Comparison of ENCODE assay signal across 22 mouse cellular contexts in the genomic region with DNA sequence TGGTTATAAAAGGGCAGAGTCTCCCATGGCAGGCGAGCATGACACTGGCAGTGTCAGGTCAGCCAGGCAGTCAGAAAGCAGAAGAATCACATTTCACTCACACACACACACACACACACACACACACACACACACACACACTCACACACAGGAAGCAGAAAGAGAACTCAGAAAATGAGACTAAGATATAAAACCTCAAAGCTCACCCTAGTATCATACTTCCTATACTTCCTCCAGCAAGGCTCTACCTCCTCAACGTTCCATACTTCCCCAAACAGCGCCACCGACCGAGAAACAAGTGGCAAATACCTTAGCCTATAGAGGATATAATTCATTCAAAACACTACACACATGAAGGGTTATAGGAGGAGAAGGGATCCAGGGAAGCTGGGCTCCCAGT. TPM values are rescaled to one million over a fixed set of nuclear protein-coding genes. Genes with fewer than 3 reads are reported as not detected.
DNase-seq lines count a peak whose midpoint lies in the region; ATAC-seq and TF ChIP-seq lines count a peak whose summit lies in the region.
"Had no signal": no experiment of that assay in that cellular context is flagged by ENCODE, and none has a peak within 500 bp of the region (broad histone marks: within the 10 kb centered on the region; RNA-seq: fewer than 3 reads in every experiment).

No protein-coding gene starts in this region.

- ATAC-seq in kidney, embryonic 16.5 days (ENCODE audit: low FRiP score, low TSS enrichment), result no peak
- peak; percentile 52 to 58; a peak in 3 of 4 replicates for ATAC-seq in hematopoietic stem cell, adult 5-6 weeks (replicated peaks in 1 of 2; ENCODE audit: insufficient read depth in 1 of 2, low FRiP score in 2 of 2, low TSS enrichment in 1 of 2, low read depth in 1 of 2, poor library complexity in 2 of 2, severe bottlenecking in 2 of 2)
- no peak for ATAC-seq in megakaryocyte-erythroid progenitor cell, adult 5-6 weeks (replicated peaks; ENCODE audit: low FRiP score, low TSS enrichment, poor library complexity, severe bottlenecking)
- no peak for ATAC-seq in lung, postnatal 0 days
- ATAC-seq: activated CD4-positive, CD25-positive, alpha-beta regulatory T cell, adult 4 months; forebrain, postnatal 0 days; inflammation-experienced regulatory T-cells, adult 6 months; Patski had no signal

- peak overlapping the region; percentile 86 for H3K27ac ChIP-seq in kidney, embryonic 16.5 days (ENCODE audit: low read length)
- H3K27ac ChIP-seq in lung, postnatal 0 days (ENCODE audit: low read length), result no peak overlapping the region
- H3K27ac ChIP-seq: embryonic facial prominence, embryonic 15.5 days; forebrain, embryonic 10.5 days; gastrocnemius, adult 2 months; hindbrain, embryonic 12.5 days; limb, embryonic 10.5 days; midbrain, embryonic 10.5 days had no signal

- no peak overlapping the region for H3K4me2 ChIP-seq in kidney, embryonic 16.5 days (replicated peaks; ENCODE audit: low read depth, low read length)
- H3K4me2 ChIP-seq in lung, postnatal 0 days (replicated peaks; ENCODE audit: low read depth, low read length), result no peak overlapping the region
- H3K4me2 ChIP-seq: embryonic facial prominence, embryonic 15.5 days; hindbrain, embryonic 12.5 days had no signal

- H3K9me3 ChIP-seq in kidney, embryonic 16.5 days (ENCODE audit: low read length), result no peaks in the 10 kb centered on the region
- no peaks in the 10 kb centered on the region for H3K9me3 ChIP-seq in lung, postnatal 0 days (ENCODE audit: low read length)
- H3K9me3 ChIP-seq: embryonic facial prominence, embryonic 15.5 days; forebrain, embryonic 10.5 days; hindbrain, embryonic 12.5 days; limb, embryonic 10.5 days; midbrain, embryonic 10.5 days had no signal

- H3K27me3 ChIP-seq in kidney, embryonic 16.5 days (ENCODE audit: insufficient read depth, low read length), result no peaks in the 10 kb centered on the region
- H3K27me3 ChIP-seq in lung, postnatal 0 days (replicated peaks; ENCODE audit: insufficient read depth, low read length), result no peaks in the 10 kb centered on the region
- H3K27me3 ChIP-seq: embryonic facial prominence, embryonic 15.5 days; hindbrain, embryonic 12.5 days; Patski had no signal

- no peak for TF ChIP-seq CTCF in lung, postnatal 0 days (IDR thresholded peaks at IDR 0.05)

- DNase-seq in kidney, postnatal 14 days, result no peak
- DNase-seq in CD4-positive, CD25-positive, alpha-beta regulatory T cell, adult 2 months (ENCODE audit: low read depth, low spot score), result peak; percentile 19
- DNase-seq in thymus, postnatal 36 days, result peak; percentile 18 to 26
- DNase-seq in lung, postnatal 0 days (ENCODE audit: low spot score), result no peak
- DNase-seq: adrenal gland, postnatal 14 days; cerebellum, adult 9-11 months; forebrain, postnatal 0 days; gastrocnemius, adult 2 months; heart, adult 18-20 months; lung, adult 18-20 months; retina, postnatal 1 day had no signal

- H3K9ac ChIP-seq in kidney, embryonic 16.5 days (replicated peaks; ENCODE audit: low read length), result no peak overlapping the region
- H3K9ac ChIP-seq in lung, postnatal 0 days (replicated peaks; ENCODE audit: low read depth), result no peak overlapping the region
- H3K9ac ChIP-seq: embryonic facial prominence, embryonic 15.5 days; forebrain, postnatal 0 days; hindbrain, embryonic 12.5 days had no signal

- TF ChIP-seq EP300 in lung, postnatal 0 days (IDR thresholded peaks at IDR 0.05), result no peak

- H3K4me1 ChIP-seq in kidney, embryonic 16.5 days (ENCODE audit: insufficient read depth, low read length), result peaks cover 34% of the 10 kb centered on the region
- no peaks in the 10 kb centered on the region for H3K4me1 ChIP-seq in lung, postnatal 0 days (ENCODE audit: insufficient read depth, low read depth, low read length)

- no peak overlapping the region for H3K4me3 ChIP-seq in kidney, embryonic 16.5 days (ENCODE audit: low read length)
- H3K4me3 ChIP-seq in lung, postnatal 0 days (ENCODE audit: low read depth, low read length), result no peak overlapping the region
- H3K4me3 ChIP-seq: embryonic facial prominence, embryonic 15.5 days; forebrain, embryonic 10.5 days; gastrocnemius, adult 2 months; hindbrain, embryonic 12.5 days; limb, embryonic 10.5 days; midbrain, embryonic 10.5 days had no signal

- WGBS in kidney, embryonic 16.5 days, result 53% methylated on average over 5 of the region's 5 CpGs
- WGBS in lung, postnatal 0 days, result 64% methylated on average over 5 of the region's 5 CpGs

- H3K36me3 ChIP-seq in kidney, embryonic 16.5 days (ENCODE audit: insufficient read depth, low read length), result no peaks in the 10 kb centered on the region
- no peaks in the 10 kb centered on the region for H3K36me3 ChIP-seq in lung, postnatal 0 days (ENCODE audit: insufficient read depth, low read length)
- H3K36me3 ChIP-seq: embryonic facial prominence, embryonic 15.5 days; forebrain, embryonic 10.5 days; hindbrain, embryonic 12.5 days; limb, embryonic 10.5 days; midbrain, embryonic 10.5 days had no signal

RNA-seq across cellular contexts. Expression of gene Rpl10-ps3, which starts 18.5 kb away (rescaled TPM):
- 279 and 349 TPM in 2 replicates for polyA plus RNA-seq in kidney, embryonic 16.5 days (2015; fragmentation: Nextera tagmentation; extraction: Ambion mirVana)
- 291 and 328 TPM in 2 replicates for total RNA-seq in hematopoietic stem cell, adult 5-6 weeks (2017)
- 473 and 492 TPM in 2 replicates for total RNA-seq in megakaryocyte-erythroid progenitor cell, adult 5-6 weeks (2014; fragmentation: Nextera tagmentation)
- 197 and 284 TPM in 2 replicates for total RNA-seq in megakaryocyte-erythroid progenitor cell, adult 5-6 weeks (2017)
- 206 and 214 TPM in 2 replicates for polyA plus RNA-seq in lung, postnatal 0 days (2015; fragmentation: Nextera tagmentation; extraction: Ambion mirVana)

Comparison
In these comparisons a context has a peak if more than half of its experiments do, and no peak if none do; other contexts are left out.
1. ATAC-seq: peak in hematopoietic stem cell, adult 5-6 weeks (2 of 2); none in kidney, embryonic 16.5 days (single experiment), megakaryocyte-erythroid progenitor cell, adult 5-6 weeks (single experiment) and lung, postnatal 0 days (single experiment).
2. DNase-seq: peak in CD4-positive, CD25-positive, alpha-beta regulatory T cell, adult 2 months (single experiment) and thymus, postnatal 36 days (2 of 2); none in kidney, postnatal 14 days (single experiment) and lung, postnatal 0 days (single experiment).